Mouse (Mus musculus): ENCODE measurements around the gene Bax. TPM values are rescaled to one million over a fixed set of nuclear protein-coding genes. Genes with fewer than 3 reads are reported as not detected.
"Not testable (repeated sequence)": the region's sequence is repeated elsewhere in the genome, so short reads cannot be mapped to it uniquely, and the experiment has no call there.

Gene Bax
- polyA plus RNA-seq, 1 experiment from 2014 or later = 185 TPM

- H3K27me3 ChIP-seq (replicated peaks; ENCODE audit: control insufficient read depth, insufficient read depth, low read length) = no peaks in the 10 kb centered on the region
- H3K27ac ChIP-seq (ENCODE audit: low read length) = no peak overlapping the region
- 34% methylated on average over 7 of the region's 7 CpGs for WGBS
- H3K36me3 ChIP-seq (ENCODE audit: control insufficient read depth, insufficient read depth, low read length) = no peaks in the 10 kb centered on the region; the same call in 1 of the 2 replicates
- peak overlapping the region; percentile 85 for H3K4me3 ChIP-seq (ENCODE audit: low read length)
- no peaks in the 10 kb centered on the region for H3K9me3 ChIP-seq (ENCODE audit: control insufficient read depth, low read length)
- ATAC-seq = peak; percentile 15; the same call in 1 of the 2 replicates
- peak overlapping the region; percentile 88 for H3K9ac ChIP-seq (ENCODE audit: low read depth, low read length)
- peak overlapping the region; percentile 57 for H3K4me2 ChIP-seq (ENCODE audit: low read depth, low read length)
- peaks cover 15% of the 10 kb centered on the region for H3K4me1 ChIP-seq (ENCODE audit: control insufficient read depth, insufficient read depth, low read length)
Observed at GRCm38 (mm10) chr7:45467090-45467670, 482 bp upstream of the Bax start.

GRCm38 (mm10) chr7:45465549-45465948, 1.1 kb downstream of the Bax start:
- 71% methylated on average over 9 of the region's 9 CpGs for WGBS
- ATAC-seq = no peak

GRCm38 (mm10) chr7:45465112-45465511, 1.6 kb downstream of the Bax start:
- H3K4me2 ChIP-seq (ENCODE audit: low read depth, low read length) = peak overlapping the region; percentile 64; the same call in 1 of the 2 replicates
- no peak for ATAC-seq
- peaks cover 33% of the 10 kb centered on the region for H3K4me1 ChIP-seq (ENCODE audit: control insufficient read depth, insufficient read depth, low read length)
- no peak overlapping the region for H3K27ac ChIP-seq (ENCODE audit: low read length)
- no peaks in the 10 kb centered on the region; the same call in 1 of the 2 replicates for H3K36me3 ChIP-seq (ENCODE audit: control insufficient read depth, insufficient read depth, low read length)
- WGBS = 90% methylated on average over 12 of the region's 12 CpGs
- H3K27me3 ChIP-seq (replicated peaks; ENCODE audit: control insufficient read depth, insufficient read depth, low read length) = no peaks in the 10 kb centered on the region
- H3K4me3 ChIP-seq (ENCODE audit: low read length) = no peak overlapping the region
- H3K9me3 ChIP-seq (ENCODE audit: control insufficient read depth, low read length) = no peaks in the 10 kb centered on the region
- H3K9ac ChIP-seq (ENCODE audit: low read depth, low read length) = no peak overlapping the region

More at GRCm38 (mm10) chr7:45465549-45465948, 1.1 kb downstream of the Bax start:
- Histone ChIP-seq H3K9me3 (ENCODE audit: control insufficient read depth, low read length) (no peaks in the 10 kb centered on the region), H3K36me3 (ENCODE audit: control insufficient read depth, insufficient read depth, low read length) (no peaks in the 10 kb centered on the region; the same call in 1 of the 2 replicates), H3K27ac (ENCODE audit: low read length) (no peak overlapping the region; the same call in 1 of the 2 replicates), H3K27me3 (replicated peaks; ENCODE audit: control insufficient read depth, insufficient read depth, low read length) (no peaks in the 10 kb centered on the region), H3K4me2 (ENCODE audit: low read depth, low read length) (peak overlapping the region; percentile 64), H3K4me3 (ENCODE audit: low read length) (peak overlapping the region; percentile 85), H3K4me1 (ENCODE audit: control insufficient read depth, insufficient read depth, low read length) (peaks cover 29% of the 10 kb centered on the region), H3K9ac (ENCODE audit: low read depth, low read length) (peak overlapping the region; percentile 88)

GRCm38 (mm10) chr7:45463987-45464778, 2.5 kb downstream of the Bax start:
- WGBS = 93% methylated on average over 7 of the region's 7 CpGs
- Histone ChIP-seq H3K9me3 (ENCODE audit: control insufficient read depth, low read length) (no peaks in the 10 kb centered on the region), H3K4me3 (ENCODE audit: low read length) (no peak overlapping the region), H3K4me1 (ENCODE audit: control insufficient read depth, insufficient read depth, low read length) (peaks cover 34% of the 10 kb centered on the region), H3K27ac (ENCODE audit: low read length) (no peak overlapping the region), H3K4me2 (ENCODE audit: low read depth, low read length) (no peak overlapping the region), H3K9ac (ENCODE audit: low read depth, low read length) (no peak overlapping the region), H3K36me3 (ENCODE audit: control insufficient read depth, insufficient read depth, low read length) (no peaks in the 10 kb centered on the region; the same call in 1 of the 2 replicates), H3K27me3 (replicated peaks; ENCODE audit: control insufficient read depth, insufficient read depth, low read length) (no peaks in the 10 kb centered on the region)
- ATAC-seq = no peak

- WGBS = 73% methylated on average over 4 of the region's 4 CpGs
- H3K9me3 ChIP-seq (ENCODE audit: control insufficient read depth, low read length); ATAC-seq; H3K9ac ChIP-seq (ENCODE audit: low read depth, low read length); H3K4me2 ChIP-seq (ENCODE audit: low read depth, low read length); H3K4me3 ChIP-seq (ENCODE audit: low read length); H3K27me3 ChIP-seq (replicated peaks; ENCODE audit: control insufficient read depth, insufficient read depth, low read length); H3K27ac ChIP-seq (ENCODE audit: low read length); H3K36me3 ChIP-seq (ENCODE audit: control insufficient read depth, insufficient read depth, low read length): not testable (repeated sequence)
- H3K4me1 ChIP-seq (ENCODE audit: control insufficient read depth, insufficient read depth, low read length) = peaks cover 37% of the 10 kb centered on the region
Observed at GRCm38 (mm10) chr7:45462868-45463267, 3.8 kb downstream of the Bax start.

GRCm38 (mm10) chr7:45462325-45462724, 4.4 kb downstream of the Bax start:
- WGBS = 84% methylated on average over 4 of the region's 4 CpGs
- peaks cover 39% of the 10 kb centered on the region for H3K4me1 ChIP-seq (ENCODE audit: control insufficient read depth, insufficient read depth, low read length)
- H3K9me3 ChIP-seq (ENCODE audit: control insufficient read depth, low read length) = no peaks in the 10 kb centered on the region
- no peak overlapping the region for H3K9ac ChIP-seq (ENCODE audit: low read depth, low read length)
- no peaks in the 10 kb centered on the region for H3K27me3 ChIP-seq (replicated peaks; ENCODE audit: control insufficient read depth, insufficient read depth, low read length)
- H3K4me2 ChIP-seq (ENCODE audit: low read depth, low read length) = no peak overlapping the region
- H3K36me3 ChIP-seq (ENCODE audit: control insufficient read depth, insufficient read depth, low read length) = peaks cover 3% of the 10 kb centered on the region
- H3K27ac ChIP-seq (ENCODE audit: low read length) = peak overlapping the region; percentile 17; the same call in 1 of the 2 replicates
- H3K4me3 ChIP-seq (ENCODE audit: low read length) = no peak overlapping the region
- no peak for ATAC-seq

- Histone ChIP-seq H3K9me3 (ENCODE audit: control insufficient read depth, low read length) (no peaks in the 10 kb centered on the region), H3K4me2 (ENCODE audit: low read depth, low read length) (no peak overlapping the region), H3K27me3 (replicated peaks; ENCODE audit: control insufficient read depth, insufficient read depth, low read length) (no peaks in the 10 kb centered on the region), H3K9ac (ENCODE audit: low read depth, low read length) (no peak overlapping the region), H3K36me3 (ENCODE audit: control insufficient read depth, insufficient read depth, low read length) (peaks cover 7% of the 10 kb centered on the region), H3K4me3 (ENCODE audit: low read length) (no peak overlapping the region), H3K4me1 (ENCODE audit: control insufficient read depth, insufficient read depth, low read length) (peaks cover 39% of the 10 kb centered on the region), H3K27ac (ENCODE audit: low read length) (peak overlapping the region; percentile 95)
- ATAC-seq = no peak
- WGBS = 69% methylated on average over 4 of the region's 4 CpGs
Observed at GRCm38 (mm10) chr7:45461781-45462180, 4.9 kb downstream of the Bax start.

GRCm38 (mm10) chr7:45461326-45461725, 5.4 kb downstream of the Bax start:
- Histone ChIP-seq H3K4me1 (ENCODE audit: control insufficient read depth, insufficient read depth, low read length) (peaks cover 39% of the 10 kb centered on the region), H3K4me3 (ENCODE audit: low read length) (no peak overlapping the region)
- ATAC-seq = peak; percentile 1; the same call in 1 of the 2 replicates

GRCm38 (mm10) chr7:45460860-45461314, 5.8 kb downstream of the Bax start:
- Histone ChIP-seq H3K9ac (ENCODE audit: low read depth, low read length) (peak overlapping the region; percentile 69), H3K27me3 (replicated peaks; ENCODE audit: control insufficient read depth, insufficient read depth, low read length) (no peaks in the 10 kb centered on the region), H3K9me3 (ENCODE audit: control insufficient read depth, low read length) (no peaks in the 10 kb centered on the region), H3K36me3 (ENCODE audit: control insufficient read depth, insufficient read depth, low read length) (peaks cover 7% of the 10 kb centered on the region), H3K27ac (ENCODE audit: low read length) (peak overlapping the region; percentile 95), H3K4me1 (ENCODE audit: control insufficient read depth, insufficient read depth, low read length) (peaks cover 37% of the 10 kb centered on the region), H3K4me2 (ENCODE audit: low read depth, low read length) (peak overlapping the region; percentile 54), H3K4me3 (ENCODE audit: low read length) (peak overlapping the region; percentile 47)
- peak; percentile 57 for ATAC-seq
- 11% methylated on average over 13 of the region's 13 CpGs for WGBS

More at GRCm38 (mm10) chr7:45461326-45461725, 5.4 kb downstream of the Bax start:
- peak overlapping the region; percentile 69 for H3K9ac ChIP-seq (ENCODE audit: low read depth, low read length)
- peaks cover 7% of the 10 kb centered on the region for H3K36me3 ChIP-seq (ENCODE audit: control insufficient read depth, insufficient read depth, low read length)
- no peaks in the 10 kb centered on the region for H3K9me3 ChIP-seq (ENCODE audit: control insufficient read depth, low read length)
- WGBS = 48% methylated on average over 5 of the region's 5 CpGs
- peak overlapping the region; percentile 54 for H3K4me2 ChIP-seq (ENCODE audit: low read depth, low read length)
- H3K27me3 ChIP-seq (replicated peaks; ENCODE audit: control insufficient read depth, insufficient read depth, low read length) = no peaks in the 10 kb centered on the region
- peak overlapping the region; percentile 95 for H3K27ac ChIP-seq (ENCODE audit: low read length)
